Mouse (Mus musculus) adrenal gland, postnatal 14 days (tissue): ENCODE results near the gene Fblim1. TPM values are rescaled to one million over a fixed set of nuclear protein-coding genes. Genes with fewer than 3 reads are reported as not detected.

ENCODE experiments used
- DNase-seq: peaks from one replicate; pipeline ENCODE4 v3.0.0; 2021; ENCODE audit warnings: mixed read lengths
- total RNA-seq: library from RNA; stranded (reverse); gene quantifications from 2 replicates; pipeline ENCODE4 v1.2.3, GENCODE M21; 2021

Gene Fblim1
- total RNA-seq, 1 experiment from 2014 or later, result 13.2 TPM

- DNase-seq, result no peak
Measured at GRCm38 (mm10) chr4:141625774-141626550, 20.1 kb upstream of the Fblim1 start.

GRCm38 (mm10) chr4:141624983-141625773 lies 19.3 kb upstream of the Fblim1 start:
- peak; percentile 75 for DNase-seq

- DNase-seq, result no peak
Measured at GRCm38 (mm10) chr4:141624134-141624533, 18.2 kb upstream of the Fblim1 start.

- DNase-seq, result peak; percentile 92
Measured at GRCm38 (mm10) chr4:141623666-141624065, 17.8 kb upstream of the Fblim1 start, which contains the start of gene Slc25a34. Gene Slc25a34, minus strand, starts transcription at chr4:141623821.

- no peak for DNase-seq
Measured at GRCm38 (mm10) chr4:141623037-141623436, 17.1 kb upstream of the Fblim1 start.

- DNase-seq, result no peak
Measured at GRCm38 (mm10) chr4:141622580-141622979, 16.7 kb upstream of the Fblim1 start.

GRCm38 (mm10) chr4:141622091-141622490 lies 16.2 kb upstream of the Fblim1 start:
- DNase-seq, result no peak

- no peak for DNase-seq
Measured at GRCm38 (mm10) chr4:141621297-141621696, 15.4 kb upstream of the Fblim1 start.

- DNase-seq, result no peak
Measured at GRCm38 (mm10) chr4:141619299-141619883, 13.5 kb upstream of the Fblim1 start.

- DNase-seq, result peak; percentile 83
Measured at GRCm38 (mm10) chr4:141618565-141619243, 12.8 kb upstream of the Fblim1 start, which contains the start of gene Tmem82. Gene Tmem82, minus strand, starts transcription at chr4:141618633.

- peak; percentile 55 for DNase-seq
Measured at GRCm38 (mm10) chr4:141617863-141618564, 12.1 kb upstream of the Fblim1 start.

- peak; percentile 84 for DNase-seq
Measured at GRCm38 (mm10) chr4:141617299-141617698, 11.4 kb upstream of the Fblim1 start.

- no peak for DNase-seq
Measured at GRCm38 (mm10) chr4:141616811-141617210, 10.9 kb upstream of the Fblim1 start.

- no peak for DNase-seq
Measured at GRCm38 (mm10) chr4:141614946-141615345, 9.1 kb upstream of the Fblim1 start.

GRCm38 (mm10) chr4:141609538-141609937 lies 3.6 kb upstream of the Fblim1 start:
- DNase-seq, result no peak

- no peak for DNase-seq
Measured at GRCm38 (mm10) chr4:141605421-141605820, 475 bp downstream of the Fblim1 start.

- peak; percentile 64 for DNase-seq
Measured at GRCm38 (mm10) chr4:141604493-141604892, 1.4 kb downstream of the Fblim1 start.

GRCm38 (mm10) chr4:141603921-141604320 lies 2.0 kb downstream of the Fblim1 start:
- no peak for DNase-seq

GRCm38 (mm10) chr4:141602523-141603223 lies 3.2 kb downstream of the Fblim1 start:
- DNase-seq, result no peak

GRCm38 (mm10) chr4:141601148-141601862 lies 4.6 kb downstream of the Fblim1 start:
- DNase-seq, result no peak
